Mouse (Mus musculus): ENCODE data around the gene Polg2.
"Not testable (repeated sequence)": the region's sequence is repeated elsewhere in the genome, so short reads cannot be mapped to it uniquely, and the experiment has no call there.

The Polg2 gene

GRCm38 (mm10) chr11:106762139-106762799, 17.1 kb downstream of the Polg2 start:
- DNase-seq (ENCODE audit: low spot score): peak; percentile 31

DNA sequence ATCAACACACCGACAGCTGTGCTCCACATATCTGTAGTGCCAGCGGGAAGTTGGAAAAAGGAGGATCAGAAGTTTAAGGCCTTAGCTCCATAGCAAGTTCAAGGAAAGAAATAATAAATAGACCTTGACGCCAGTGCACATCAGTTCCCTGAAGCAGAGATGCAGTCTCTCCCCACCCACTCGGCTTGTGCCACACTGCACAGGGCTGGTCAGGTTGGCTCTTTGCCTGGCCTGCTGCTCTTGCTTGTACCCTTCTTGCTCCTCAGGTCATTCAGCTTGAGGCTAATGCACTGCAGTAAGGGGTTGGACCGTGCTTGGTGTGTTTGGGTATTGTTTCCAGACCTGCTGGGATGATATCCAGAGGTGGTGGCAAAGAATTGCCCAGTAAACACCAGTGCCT, 18.8 kb downstream of the Polg2 start:
- no peak for DNase-seq (ENCODE audit: low spot score)

GRCm38 (mm10) chr11:106759028-106759427, 20.3 kb downstream of the Polg2 start:
- DNase-seq (ENCODE audit: low spot score): no peak

DNA sequence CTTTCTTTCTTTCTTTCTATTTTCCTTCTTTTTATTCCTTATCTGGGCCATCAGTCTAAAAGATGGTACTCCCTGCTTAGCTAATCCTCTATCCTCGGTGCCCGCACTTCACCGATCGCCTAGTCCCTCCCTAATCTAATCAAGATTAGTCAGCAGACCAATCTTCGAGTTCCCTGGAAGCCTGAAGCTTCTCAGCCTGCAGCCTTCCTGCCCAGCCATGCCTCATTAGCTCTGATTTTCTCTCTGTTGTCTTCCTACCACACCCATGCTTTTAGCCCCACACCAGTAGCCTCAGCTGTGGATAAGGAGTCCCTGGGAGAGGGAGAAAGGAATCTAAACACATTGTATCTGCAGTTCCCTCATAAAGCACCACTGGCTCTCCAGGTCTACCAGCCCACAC, 23.8 kb downstream of the Polg2 start:
- no peak for DNase-seq (ENCODE audit: low spot score)

- DNase-seq (ENCODE audit: low spot score): no peak
Observed at GRCm38 (mm10) chr11:106753314-106753713, 26.0 kb downstream of the Polg2 start.

DNA sequence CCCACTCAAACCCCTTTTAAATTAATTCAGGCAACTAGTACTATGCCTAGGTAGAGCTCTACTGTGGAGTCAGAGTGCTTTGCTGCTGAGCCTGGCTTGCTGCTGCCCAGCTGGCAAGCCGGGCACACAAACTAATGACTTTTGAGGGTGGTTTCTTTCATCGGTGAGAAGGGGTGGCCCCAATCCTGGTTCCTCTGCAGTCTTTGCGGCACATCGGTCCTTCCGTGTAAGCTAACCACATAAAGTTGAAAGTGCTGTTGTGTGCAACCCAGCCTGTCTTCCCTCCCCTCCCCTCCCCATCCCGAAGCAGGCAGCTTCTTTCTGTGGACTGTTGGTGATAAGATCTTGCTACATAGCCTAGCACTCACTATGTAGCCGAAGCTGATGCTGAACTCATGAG, 27.2 kb downstream of the Polg2 start:
- DNase-seq (ENCODE audit: low spot score): no peak

GRCm38 (mm10) chr11:106751039-106752018, 28.0 kb downstream of the Polg2 start, which contains the start of gene Milr1:
Gene Milr1, plus strand, starts transcription at chr11:106751226.
- DNase-seq (ENCODE audit: low spot score): no peak

GRCm38 (mm10) chr11:106750121-106750751, 29.1 kb downstream of the Polg2 start, which contains the start of gene Pecam1:
Gene Pecam1, minus strand, starts transcription at chr11:106750628.
- no peak for DNase-seq (ENCODE audit: low spot score)

- DNase-seq (ENCODE audit: low spot score): not testable (repeated sequence)
Observed at GRCm38 (mm10) chr11:106749557-106750120, 29.7 kb downstream of the Polg2 start.

DNA sequence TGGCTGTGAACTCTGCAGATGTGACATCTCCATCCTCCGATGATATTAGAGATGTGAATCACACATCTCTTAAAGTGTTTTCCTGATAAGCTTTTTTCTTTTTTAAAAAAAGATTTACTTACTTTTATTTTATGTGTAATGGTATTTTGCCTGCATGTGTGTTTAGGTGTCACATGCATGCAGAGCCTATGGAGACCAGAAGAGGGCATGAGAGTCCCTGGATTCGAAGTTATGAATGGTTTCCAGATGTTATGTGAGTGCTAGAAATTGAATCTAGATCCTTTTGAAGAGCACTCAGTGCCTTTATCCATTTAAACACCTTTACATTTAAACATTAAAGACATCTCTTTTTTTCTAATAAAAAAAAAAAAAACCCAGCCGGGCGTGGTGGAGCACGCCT, 34.4 kb downstream of the Polg2 start:
- DNase-seq (ENCODE audit: low spot score): no peak

GRCm38 (mm10) chr11:106742388-106742841, 36.9 kb downstream of the Polg2 start:
- no peak for DNase-seq (ENCODE audit: low spot score)

GRCm38 (mm10) chr11:106741826-106742225, 37.5 kb downstream of the Polg2 start:
- no peak for DNase-seq (ENCODE audit: low spot score)

DNA sequence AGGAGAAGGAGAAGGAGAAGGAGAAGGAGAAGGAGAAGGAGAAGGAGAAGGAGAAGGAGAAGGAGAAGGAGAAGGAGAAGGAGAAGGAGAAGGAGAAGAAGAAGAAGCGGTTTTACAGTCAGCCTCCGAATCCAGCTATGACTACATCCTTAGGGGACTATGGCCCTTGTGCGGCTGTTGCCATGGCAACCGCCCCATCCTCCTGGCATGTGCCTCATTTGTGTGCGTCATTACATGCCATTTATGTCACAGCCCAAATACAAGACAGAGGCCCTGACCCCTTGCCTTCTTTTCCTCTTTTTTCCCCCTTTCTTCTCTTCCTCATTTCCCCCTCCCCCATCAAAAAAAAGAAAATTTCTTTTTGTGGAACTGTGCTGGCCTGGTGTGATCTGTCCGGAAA, 38.1 kb downstream of the Polg2 start:
- DNase-seq (ENCODE audit: low spot score): peak; percentile 78

DNA sequence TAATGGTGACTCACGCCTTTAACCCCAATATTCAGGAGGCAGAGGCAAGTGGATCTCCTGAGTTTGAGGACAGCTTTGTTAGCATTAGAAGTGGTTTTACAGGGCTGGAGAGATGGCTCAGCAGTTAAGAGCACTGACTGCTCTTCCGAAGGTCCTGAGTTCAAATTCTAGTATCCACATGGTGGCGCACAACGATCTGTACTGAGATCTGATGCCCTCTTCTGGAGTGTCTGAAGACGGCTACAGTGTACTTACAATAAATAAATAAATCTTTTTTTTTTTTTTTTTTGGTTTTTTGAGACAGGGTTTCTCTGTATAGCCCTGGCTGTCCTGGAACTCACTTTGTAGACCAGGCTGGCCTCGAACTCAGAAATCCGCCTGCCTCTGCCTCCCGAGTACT, 38.6 kb downstream of the Polg2 start:
- DNase-seq (ENCODE audit: low spot score): not testable (repeated sequence)

- no peak for DNase-seq (ENCODE audit: low spot score)
Observed at GRCm38 (mm10) chr11:106739116-106739515, 40.2 kb downstream of the Polg2 start.

GRCm38 (mm10) chr11:106737178-106737621, 42.1 kb downstream of the Polg2 start:
- peak; percentile 58 for DNase-seq (ENCODE audit: low spot score)

DNA sequence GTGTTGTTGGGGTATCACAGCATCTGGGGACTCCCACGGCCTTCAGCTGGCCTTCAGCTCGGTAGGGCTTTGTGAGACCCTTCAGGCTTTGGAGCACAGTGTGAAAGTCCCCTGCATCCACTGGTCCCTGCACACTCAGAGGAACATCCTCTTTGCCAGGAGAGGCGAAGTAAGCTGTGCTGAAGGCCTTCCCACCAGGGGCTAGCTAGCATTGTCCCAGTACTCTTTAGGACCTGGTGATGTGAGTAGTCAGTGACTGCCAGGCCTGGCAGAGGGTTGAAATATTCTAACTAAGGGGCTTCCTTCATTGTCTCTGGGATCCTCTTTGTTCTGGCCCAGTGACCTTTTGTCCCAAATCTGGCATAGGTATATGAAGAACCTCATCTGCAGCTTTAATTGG, 42.7 kb downstream of the Polg2 start:
- DNase-seq (ENCODE audit: low spot score): no peak

GRCm38 (mm10) chr11:106730714-106731113, 48.6 kb downstream of the Polg2 start:
- no peak for DNase-seq (ENCODE audit: low spot score)

- no peak for DNase-seq (ENCODE audit: low spot score)
Observed at GRCm38 (mm10) chr11:106729656-106730055, 49.7 kb downstream of the Polg2 start.

DNA sequence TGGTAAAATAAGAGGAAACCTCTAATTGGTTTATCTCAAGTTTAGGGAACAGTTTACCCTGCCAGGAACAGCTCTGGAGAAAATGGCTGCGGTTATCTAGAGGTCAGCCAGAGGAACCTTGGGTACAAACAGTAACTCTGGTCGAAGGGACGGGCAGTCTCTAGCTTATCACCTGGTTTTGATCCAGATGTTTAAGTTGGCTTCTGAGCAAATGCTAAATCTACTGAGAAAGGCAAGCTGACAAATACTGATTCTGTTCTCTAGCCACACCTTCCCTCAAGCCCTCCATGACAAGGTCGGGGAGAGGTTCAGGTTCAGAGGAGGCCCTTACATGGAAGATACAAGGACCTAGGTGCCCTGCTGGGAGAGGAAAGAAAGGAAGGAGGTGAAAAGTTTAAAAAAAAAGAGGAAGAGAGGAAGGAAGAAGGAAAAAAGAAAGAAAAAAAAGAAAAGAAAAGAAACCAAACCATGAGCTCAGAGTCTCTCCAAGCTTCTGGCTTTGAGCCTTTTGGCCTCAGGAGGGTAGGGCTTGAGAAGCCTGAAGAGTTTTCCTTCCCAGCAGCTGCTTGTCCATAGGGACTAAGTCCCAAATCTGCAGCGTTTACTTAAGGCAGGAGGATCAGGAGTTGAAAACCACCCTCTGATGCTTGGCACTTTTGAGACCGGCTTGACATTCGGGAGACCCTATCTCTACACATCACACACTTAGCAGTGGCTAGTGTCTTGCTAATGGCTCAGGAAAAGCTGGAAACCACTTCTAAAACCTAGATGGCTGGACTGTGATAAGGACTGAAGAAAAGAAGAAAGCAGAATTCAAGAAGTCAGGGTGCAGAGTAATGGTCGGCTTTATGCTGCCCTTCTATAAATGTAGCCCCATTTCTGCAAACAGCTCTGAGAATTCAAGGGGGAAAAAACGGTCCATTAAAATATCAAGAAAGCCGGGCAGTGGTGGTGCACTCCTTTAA, 50.7 kb downstream of the Polg2 start:
- no peak for DNase-seq (ENCODE audit: low spot score)

DNA sequence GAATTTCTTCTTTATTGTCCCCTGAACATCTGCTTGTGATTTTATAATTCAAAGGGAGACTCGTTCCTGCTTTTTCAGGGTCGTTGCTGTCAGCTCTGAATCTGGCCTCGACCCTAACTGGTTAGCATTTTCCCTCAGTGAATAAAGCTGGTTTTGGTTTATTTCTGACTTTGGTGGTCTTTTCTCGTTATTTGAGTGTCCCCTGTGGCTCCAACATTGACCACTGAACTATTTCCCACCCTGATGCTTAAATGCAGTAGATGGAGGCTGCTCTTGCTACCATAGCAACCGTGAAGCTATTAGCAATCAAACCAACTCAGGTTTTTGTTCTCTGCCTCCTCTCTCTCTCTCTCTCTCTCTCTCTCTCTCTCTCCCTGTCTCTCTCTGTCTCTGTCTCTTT, 51.4 kb downstream of the Polg2 start:
- no peak for DNase-seq (ENCODE audit: low spot score)
